Mouse (Mus musculus) spleen, postnatal 10 days (tissue): ENCODE measurements around the gene Gabre.

Experiments
- DNase-seq, 2 experiments: peaks; one replicate each; pipeline ENCODE4 v3.0.0; 2021 to 2022; ENCODE audit warnings: low spot score in 2 of 2

Gene Gabre

DNA sequence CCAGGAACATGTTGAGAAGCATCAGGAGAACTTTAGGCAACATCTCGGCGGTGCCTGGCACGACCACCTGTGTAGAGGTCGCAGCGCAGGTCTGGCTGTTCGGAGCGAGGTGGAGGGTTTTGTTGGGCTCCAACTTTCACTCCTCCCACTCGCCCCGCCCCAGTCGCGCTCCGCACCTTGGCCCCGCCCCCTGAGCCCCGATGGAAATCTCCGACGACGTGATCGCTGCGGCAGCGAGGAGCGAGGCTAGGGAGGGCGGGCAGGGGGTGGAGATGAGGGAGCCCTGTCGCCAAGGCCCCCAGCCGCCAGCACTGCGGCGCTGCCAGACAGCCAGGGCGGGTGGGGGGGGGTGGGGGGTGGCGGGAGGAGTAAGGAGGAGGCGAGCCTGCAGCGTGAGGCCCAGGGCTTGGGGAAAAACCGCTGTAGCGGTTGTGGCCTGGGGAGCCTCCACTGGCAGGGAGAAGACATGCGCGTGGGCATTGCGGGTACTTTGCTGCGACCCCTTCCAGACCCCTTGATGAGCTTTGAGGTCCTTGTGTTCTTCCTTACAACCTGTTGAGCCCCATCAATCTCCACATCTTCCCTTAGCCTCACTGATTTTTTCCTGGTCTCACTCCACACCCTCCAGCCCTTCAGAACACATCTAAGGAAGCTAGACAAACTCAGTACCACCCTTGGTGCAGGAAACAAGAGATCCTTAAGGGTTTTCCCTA is at the start of gene Gabre:
Gene Gabre (minus strand): TSS at position 145 of the 713 bp plus-strand sequence.
- DNase-seq = peak in 1 of 2 experiments; percentile 14

GRCm38 (mm10) chrX:72297812-72298211 is 23.2 kb upstream of the Gabre start:
- DNase-seq = no peak

DNA sequence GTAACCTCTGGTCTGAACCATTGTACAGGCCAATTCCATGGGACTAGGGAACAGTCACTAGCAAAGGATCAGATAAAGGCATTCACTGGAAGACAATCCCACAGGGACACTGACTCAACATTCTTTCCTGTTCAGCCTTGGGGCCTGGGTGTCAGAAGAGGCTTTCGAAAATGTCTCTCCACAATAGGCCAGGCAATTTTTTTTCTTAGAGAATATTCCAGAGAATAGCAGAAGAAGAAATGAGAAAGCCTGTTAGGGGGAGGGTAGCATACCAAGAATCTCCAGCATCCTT is 715 bp upstream of the Gabre start:
- DNase-seq = no peak

DNA sequence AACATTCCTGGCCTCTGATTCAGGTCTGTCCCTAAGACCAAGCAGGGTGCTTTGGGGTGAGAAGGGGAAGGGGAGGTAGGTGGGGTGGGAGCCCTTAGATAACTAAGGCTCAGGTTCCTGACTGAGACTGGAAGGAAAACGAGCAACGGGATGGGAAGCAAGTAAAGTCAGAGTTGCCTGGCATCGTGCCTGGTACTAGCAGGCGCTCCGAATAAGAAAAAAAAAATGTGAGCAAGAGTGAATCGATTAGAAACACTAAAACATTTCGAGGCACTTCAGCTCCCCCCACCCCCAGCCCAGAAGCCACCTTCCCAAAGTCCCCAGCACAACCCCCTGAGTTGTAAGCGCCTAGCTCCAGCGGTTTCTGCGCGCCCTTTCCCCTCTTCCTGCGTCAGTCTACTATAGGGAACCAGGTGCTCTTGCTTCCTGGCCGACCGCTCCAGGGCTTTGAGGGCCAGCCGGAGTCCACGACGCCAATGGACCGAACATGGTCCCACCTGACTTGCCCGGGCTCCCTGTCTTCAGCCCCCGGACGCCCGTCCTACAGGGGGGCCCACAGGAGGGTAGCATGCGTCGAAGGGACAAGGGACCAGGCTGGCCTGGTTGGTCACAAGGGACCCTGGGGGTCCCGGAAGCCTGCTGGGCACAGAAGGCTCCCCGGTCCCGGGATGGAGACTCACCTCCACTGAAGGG is 491 bp downstream of the Gabre start:
- DNase-seq = no peak

DNA sequence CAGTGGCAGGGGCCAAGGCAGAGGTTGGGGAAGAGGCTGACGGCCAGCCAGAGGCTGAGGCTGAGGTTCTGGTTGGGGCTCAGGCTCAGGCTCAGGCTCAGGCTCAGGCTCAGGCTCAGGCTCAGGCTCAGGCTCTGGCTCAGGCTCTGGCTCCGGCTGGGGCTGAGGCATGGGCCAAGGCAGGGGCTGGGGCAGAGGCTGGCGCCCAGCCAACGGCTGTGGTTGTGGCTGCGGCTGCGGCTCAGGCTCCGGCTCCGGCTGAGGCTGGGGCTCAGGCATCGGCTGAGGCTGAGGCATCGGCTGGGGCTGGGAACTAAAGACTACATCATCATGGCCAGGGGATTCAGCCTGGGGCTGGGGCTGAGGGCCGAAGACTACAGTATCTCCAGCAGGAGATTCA is 4.0 kb downstream of the Gabre start:
- DNase-seq = no peak

GRCm38 (mm10) chrX:72221717-72222116 is 52.9 kb downstream of the Gabre start, which contains the start of gene Magea4:
TSS of gene Magea4 (plus strand) at chrX:72222017.
- DNase-seq = no peak
